Mouse (Mus musculus): ENCODE data around the gene Sdk1. TPM values are rescaled to one million over a fixed set of nuclear protein-coding genes. Genes with fewer than 3 reads are reported as not detected.

Gene Sdk1
- total RNA-seq, 4 experiments from 2014 or later = 3.7 to 8.1 (median 5.6) TPM

GRCm38 (mm10) chr5:141886006-141886405 is 644.7 kb downstream of the Sdk1 start:
- peak in 1 of 2 experiments; percentile 16 for DNase-seq (ENCODE audit: low spot score in 2 of 2)

- no peak for DNase-seq (ENCODE audit: low spot score in 2 of 2)
These were observed 648.5 kb downstream of the Sdk1 start for GRCm38 (mm10) chr5:141889766-141890165.

- no peak for DNase-seq (ENCODE audit: low spot score in 2 of 2)
These were observed 655.1 kb downstream of the Sdk1 start for GRCm38 (mm10) chr5:141896402-141896801.

- DNase-seq (ENCODE audit: low spot score in 2 of 2) = no peak
These were observed 656.2 kb downstream of the Sdk1 start for GRCm38 (mm10) chr5:141897481-141897880.

- DNase-seq (ENCODE audit: low spot score in 2 of 2) = no peak
These were observed 658.5 kb downstream of the Sdk1 start for GRCm38 (mm10) chr5:141899751-141900150.

GRCm38 (mm10) chr5:141902544-141903250 is 661.4 kb downstream of the Sdk1 start:
- no peak for DNase-seq (ENCODE audit: low spot score in 2 of 2)

GRCm38 (mm10) chr5:141910444-141910843 is 669.2 kb downstream of the Sdk1 start:
- no peak for DNase-seq (ENCODE audit: low spot score in 2 of 2)

GRCm38 (mm10) chr5:141910886-141911285 is 669.6 kb downstream of the Sdk1 start:
- no peak for DNase-seq (ENCODE audit: low spot score in 2 of 2)

GRCm38 (mm10) chr5:141912881-141913280 is 671.6 kb downstream of the Sdk1 start:
- no peak for DNase-seq (ENCODE audit: low spot score in 2 of 2)

GRCm38 (mm10) chr5:141916954-141917353 is 675.7 kb downstream of the Sdk1 start:
- DNase-seq (ENCODE audit: low spot score in 2 of 2) = no peak

GRCm38 (mm10) chr5:141939000-141939399 is 697.7 kb downstream of the Sdk1 start:
- DNase-seq (ENCODE audit: low spot score in 2 of 2) = no peak

- no peak for DNase-seq (ENCODE audit: low spot score in 2 of 2)
These were observed 699.3 kb downstream of the Sdk1 start for GRCm38 (mm10) chr5:141940636-141941035.

GRCm38 (mm10) chr5:141950791-141951190 is 709.5 kb downstream of the Sdk1 start:
- no peak for DNase-seq (ENCODE audit: low spot score in 2 of 2)

- no peak for DNase-seq (ENCODE audit: low spot score in 2 of 2)
These were observed 711.0 kb downstream of the Sdk1 start for GRCm38 (mm10) chr5:141952270-141952669.

- no peak for DNase-seq (ENCODE audit: low spot score in 2 of 2)
These were observed 711.6 kb downstream of the Sdk1 start for GRCm38 (mm10) chr5:141952708-141953490.

GRCm38 (mm10) chr5:141971071-141971470 is 729.8 kb downstream of the Sdk1 start:
- DNase-seq (ENCODE audit: low spot score in 2 of 2) = no peak

GRCm38 (mm10) chr5:141979511-141979910 is 738.2 kb downstream of the Sdk1 start:
- no peak for DNase-seq (ENCODE audit: low spot score in 2 of 2)

- no peak for DNase-seq (ENCODE audit: low spot score in 2 of 2)
These were observed 739.5 kb downstream of the Sdk1 start for GRCm38 (mm10) chr5:141980746-141981145.

GRCm38 (mm10) chr5:141984322-141984721 is 743.0 kb downstream of the Sdk1 start:
- no peak for DNase-seq (ENCODE audit: low spot score in 2 of 2)

- DNase-seq (ENCODE audit: low spot score in 2 of 2) = peak in 1 of 2 experiments; percentile 20
These were observed 743.7 kb downstream of the Sdk1 start for GRCm38 (mm10) chr5:141985003-141985402.

- DNase-seq (ENCODE audit: low spot score in 2 of 2) = no peak
These were observed 744.3 kb downstream of the Sdk1 start for GRCm38 (mm10) chr5:141985551-141985950.

- DNase-seq (ENCODE audit: low spot score in 2 of 2) = no peak
These were observed 746.1 kb downstream of the Sdk1 start for GRCm38 (mm10) chr5:141987287-141987799.

Measured in layer of hippocampus, adult 8-10 months (tissue).